Mouse (Mus musculus) CH12.LX (cell line): Measurements from ENCODE around the gene Rbbp8nl.

Experiments
- CHD2 ChIP-seq: IDR thresholded peaks from 2 replicates; pipeline ENCODE4 v1.6.1; 2011; ENCODE audit warnings: low read length, improper control_type of control experiment
- CTCF ChIP-seq, 2 experiments: IDR thresholded peaks in 1 of 2; conservative IDR thresholded peaks in 1 of 2; 2 replicates each; pipeline ENCODE4 v1.5.1; 2011 to 2012; ENCODE audit warnings: low read depth in 2 of 2, low read length in 2 of 2, improper control_type of control experiment in 1 of 2, inconsistent platforms in 1 of 2, mild to moderate bottlenecking in 1 of 2, moderate library complexity in 1 of 2
- ELF1 ChIP-seq: IDR thresholded peaks from 2 replicates; pipeline ENCODE4 v1.6.1; 2014; ENCODE audit warnings: low read depth, mild to moderate bottlenecking, inconsistent platforms, low read length, improper control_type of control experiment
- PAX5 ChIP-seq: IDR thresholded peaks from 2 replicates; pipeline ENCODE4 v1.6.1; 2012; ENCODE audit warnings: low read length, inconsistent platforms, mixed read lengths
- POLR2A ChIP-seq: IDR thresholded peaks from 2 replicates; pipeline ENCODE4 v1.6.1; 2011; ENCODE audit warnings: low read depth, mild to moderate bottlenecking, improper control_type of control experiment, low read length
- RCOR1 ChIP-seq: conservative IDR thresholded peaks from 2 replicates; pipeline ENCODE4 v1.6.1; 2012; ENCODE audit warnings: low read depth, mild to moderate bottlenecking, inconsistent platforms, low read length, improper control_type of control experiment

DNA sequence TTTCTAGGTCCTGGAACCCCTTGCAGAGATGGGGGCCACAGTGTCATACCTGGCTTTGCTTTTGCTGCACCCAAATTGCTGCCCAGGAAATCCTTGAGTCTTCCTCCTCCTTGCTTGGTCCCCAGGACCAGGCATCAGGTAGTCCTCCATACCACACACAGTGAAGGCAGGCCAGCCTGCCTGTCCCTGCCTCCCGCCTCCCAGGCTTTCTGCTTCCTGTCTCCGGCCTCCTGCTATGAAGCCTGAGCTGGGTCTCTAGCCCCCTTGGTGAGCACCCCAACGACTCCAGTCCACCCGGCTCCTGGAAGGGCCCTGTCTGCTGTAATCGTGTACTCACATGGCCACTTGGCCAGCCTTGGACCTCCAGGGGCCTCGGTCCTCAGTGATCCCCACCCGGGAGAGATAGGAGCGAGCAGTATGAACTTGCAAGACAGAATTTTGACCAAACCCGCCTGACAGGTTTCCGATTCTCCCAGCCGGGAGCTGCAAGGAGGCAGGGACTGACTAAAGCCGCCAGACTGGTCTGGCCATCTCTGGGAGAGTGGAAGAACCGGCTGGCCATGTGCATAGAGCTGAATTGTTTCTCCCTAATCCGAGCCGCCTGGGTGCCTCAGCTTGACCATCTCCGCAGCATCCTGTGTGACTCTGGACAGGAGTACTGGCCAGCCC, at the start of gene Rbbp8nl:
- TF ChIP-seq POLR2A (no peak), PAX5 (no peak), RCOR1 (no peak), ELF1 (no peak), CTCF (conservative IDR thresholded peaks at IDR 0.05 in 1 of 2, IDR thresholded peaks at IDR 0.05 in 1 of 2; ENCODE audit: low read depth in 2 of 2, low read length in 2 of 2) (no peak), CHD2 (no peak)
